Mouse (Mus musculus) CD4-positive, CD25-positive, alpha-beta regulatory T cell, adult 9 weeks (primary cell): ENCODE measurements around the gene Cntnap4. TPM values are rescaled to one million over a fixed set of nuclear protein-coding genes. Genes with fewer than 3 reads are reported as not detected.

Source experiments
- polyA plus RNA-seq: library from polyadenylated mRNA; unstranded; fragments of 100-300 nt; shearing (Covaris generic); gene quantifications from one replicate; pipeline ENCODE4 v1.2.1, GENCODE M21; 2017

Gene Cntnap4
- polyA plus RNA-seq = not detected

DNA sequence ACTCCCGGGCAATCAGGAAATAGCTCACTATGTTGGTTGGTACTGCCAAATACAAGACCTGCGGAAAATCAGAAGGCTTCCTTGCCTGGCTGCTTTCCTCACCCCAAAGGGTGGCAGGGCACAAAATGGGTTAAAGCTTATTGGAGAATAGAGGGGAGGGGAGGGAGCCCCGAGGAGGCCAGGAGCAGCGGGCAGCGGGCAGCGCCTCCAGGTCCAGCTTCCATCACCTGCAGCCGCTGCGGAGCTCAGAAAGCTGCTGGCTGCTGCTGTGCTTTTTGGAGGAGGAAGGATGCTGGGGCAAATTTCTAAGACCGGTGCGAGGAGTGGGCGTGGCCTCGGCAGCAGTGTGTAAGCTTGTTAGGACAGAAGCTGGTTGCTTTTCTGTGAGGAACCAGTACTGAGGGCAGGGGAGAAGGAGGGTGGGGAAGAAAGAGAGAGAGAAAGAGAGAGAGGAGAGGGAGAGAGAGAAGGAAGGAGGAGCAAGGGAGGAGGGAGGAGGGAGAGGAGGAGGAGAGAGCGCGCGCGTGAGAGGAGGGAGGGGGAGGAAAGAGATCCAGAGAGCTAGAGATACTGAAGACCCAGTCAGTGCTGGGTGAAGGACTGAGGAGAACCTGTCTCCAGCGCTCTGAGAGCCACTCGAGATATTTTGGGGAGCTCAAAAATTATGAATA, at the start of gene Cntnap4:
Gene Cntnap4 (plus strand): TSS at position 573 of the 671 bp plus-strand sequence.

